Mouse (Mus musculus) heart, postnatal 0 days (tissue): ENCODE measurements around the gene Cd80.

ENCODE experiments used
- CTCF ChIP-seq: IDR thresholded peaks from 2 replicates; pipeline ENCODE4 v1.5.1; 2016; ENCODE audit warnings: antibody characterized with exemption, control low read depth, low read depth
- EP300 ChIP-seq: IDR thresholded peaks from 2 replicates; pipeline ENCODE4 v1.6.1; 2016; ENCODE audit warnings: antibody characterized with exemption, low read depth

- TF ChIP-seq CTCF (no peak), EP300 (no peak)
These were observed 22.6 kb upstream of the Cd80 start, which contains the start of gene Pla1a for GRCm38 (mm10) chr16:38432498-38433425.
